Mouse (Mus musculus) cortical plate, adult 2 months (tissue): ENCODE measurements at regions not wholly inside any gene's neighbourhood (a gene's known extent, or its start where the extent isn't known, plus 50 kb on each side); places are given as distances from the start of the nearest gene placed in this dataset.

Source experiments
- CTCF ChIP-seq: fragments of 200-500 bp; IDR thresholded peaks from 2 replicates; pipeline ENCODE4 v1.5.1; 2011; ENCODE audit warnings: mild to moderate bottlenecking, control low read depth, low read length; ENCODE audit not compliant: insufficient read depth; ENCODE audit errors: extremely low read depth
- POLR2A ChIP-seq: fragments of 200-500 bp; IDR thresholded peaks from 2 replicates; pipeline ENCODE4 v1.6.1; 2011; ENCODE audit warnings: mild to moderate bottlenecking, low read length, control low read depth; ENCODE audit not compliant: insufficient read depth; ENCODE audit errors: extremely low read depth

DNA sequence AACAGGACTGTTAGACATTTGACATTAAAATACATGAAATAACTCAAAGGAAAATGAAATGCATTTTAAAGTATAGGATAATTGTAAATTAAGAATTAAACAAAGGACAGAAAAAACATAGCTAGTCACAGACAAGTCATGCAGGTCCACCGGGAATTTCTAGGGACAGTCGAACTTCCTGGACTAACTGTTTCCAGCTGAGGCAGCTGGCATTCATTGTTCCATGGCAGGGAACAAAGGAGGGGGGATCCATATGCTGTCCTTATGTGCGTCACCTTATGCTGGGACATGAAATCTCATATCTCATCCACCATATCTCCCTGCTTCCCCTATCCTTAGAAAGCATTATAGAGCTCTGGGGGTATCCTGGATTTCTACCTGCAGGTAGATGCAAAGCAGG, 59.7 kb downstream of the Dkk1 start:
- TF ChIP-seq CTCF, result no peak
- no peak for TF ChIP-seq POLR2A
